ENCODE assay signal across 7 mouse cellular contexts in genomic region chr5:146220879-146221714, GRCm38 (mm10). TPM values are rescaled to one million over a fixed set of nuclear protein-coding genes. Genes with fewer than 3 reads are reported as not detected.
DNase-seq lines count a peak whose midpoint lies in the region; ATAC-seq lines count a peak whose summit lies in the region.

Rnf6 (minus strand) TSS chr5:146221555.

- no peaks in the 10 kb centered on the region for H3K9me3 ChIP-seq in embryonic facial prominence, embryonic 12.5 days
- H3K9me3 ChIP-seq in limb, embryonic 11.5 days (ENCODE audit: control insufficient read depth, low read length) = no peaks in the 10 kb centered on the region
- H3K9me3 ChIP-seq in midbrain, embryonic 14.5 days (ENCODE audit: control insufficient read depth, low read length) = no peaks in the 10 kb centered on the region

- WGBS in embryonic facial prominence, embryonic 12.5 days = under 1% methylated on average over 66 of the region's 67 CpGs
- under 1% methylated on average over 67 of the region's 67 CpGs for WGBS in limb, embryonic 11.5 days
- under 1% methylated on average over 67 of the region's 67 CpGs for WGBS in midbrain, embryonic 14.5 days

- H3K27me3 ChIP-seq in embryonic facial prominence, embryonic 12.5 days = no peaks in the 10 kb centered on the region
- no peaks in the 10 kb centered on the region for H3K27me3 ChIP-seq in limb, embryonic 11.5 days (ENCODE audit: control insufficient read depth, insufficient read depth, low read length)
- H3K27me3 ChIP-seq in midbrain, embryonic 14.5 days (ENCODE audit: control insufficient read depth, insufficient read depth, low read length) = no peaks in the 10 kb centered on the region

- peak; percentile 99 for ATAC-seq in embryonic facial prominence, embryonic 12.5 days (ENCODE audit: insufficient number of reproducible peaks, insufficient read depth, low FRiP score, low TSS enrichment)
- ATAC-seq in limb, embryonic 11.5 days (ENCODE audit: insufficient number of reproducible peaks, low FRiP score, low TSS enrichment, low read depth) = peak; percentile 99
- ATAC-seq in midbrain, embryonic 14.5 days (ENCODE audit: low FRiP score, low TSS enrichment) = peak; percentile 99

- peak within 1 kb of the TSS; percentile 78 for H3K9ac ChIP-seq in embryonic facial prominence, embryonic 12.5 days
- H3K9ac ChIP-seq in limb, embryonic 11.5 days (ENCODE audit: low read length) = peak within 1 kb of the TSS; percentile 71
- H3K9ac ChIP-seq in midbrain, embryonic 14.5 days (replicated peaks; ENCODE audit: low read length) = peak within 1 kb of the TSS; percentile 62

- peak within 1 kb of the TSS; percentile 58 for H3K4me2 ChIP-seq in embryonic facial prominence, embryonic 12.5 days (replicated peaks)
- peak within 1 kb of the TSS; percentile 56 for H3K4me2 ChIP-seq in limb, embryonic 11.5 days (ENCODE audit: low read depth, severe bottlenecking)
- H3K4me2 ChIP-seq in midbrain, embryonic 14.5 days (ENCODE audit: low read length) = peak within 1 kb of the TSS; percentile 66

- peaks cover 20% of the 10 kb centered on the region for H3K36me3 ChIP-seq in embryonic facial prominence, embryonic 12.5 days
- H3K36me3 ChIP-seq in limb, embryonic 11.5 days (ENCODE audit: control insufficient read depth, insufficient read depth, low read length) = no peaks in the 10 kb centered on the region
- H3K36me3 ChIP-seq in midbrain, embryonic 14.5 days (ENCODE audit: control insufficient read depth, insufficient read depth, low read length) = peaks cover 32% of the 10 kb centered on the region

- H3K4me1 ChIP-seq in embryonic facial prominence, embryonic 12.5 days = 0 out of 2 replicates have a peak, but pooled peaks cover 8% of the 10 kb centered on the region
- H3K4me1 ChIP-seq in limb, embryonic 11.5 days (ENCODE audit: control insufficient read depth, insufficient read depth, low read length) = 0 out of 2 replicates have a peak, but pooled peaks cover 3% of the 10 kb centered on the region
- H3K4me1 ChIP-seq in midbrain, embryonic 14.5 days (ENCODE audit: control insufficient read depth, insufficient read depth, low read length) = peaks cover 8% of the 10 kb centered on the region

- DNase-seq in adrenal gland, postnatal 25 days = peak; percentile 92
- DNase-seq in heart, adult 11 months = peak; percentile 100
- DNase-seq in kidney, adult 18-20 months = peak; percentile 92
- DNase-seq in limb, embryonic 11.5 days (ENCODE audit: low spot score) = peak; percentile 94
- peak; percentile 97 for DNase-seq in midbrain, embryonic 14.5 days
- DNase-seq in spleen, adult 18-20 months = peak; percentile 88 to 89

- H3K27ac ChIP-seq in embryonic facial prominence, embryonic 12.5 days = peak within 1 kb of the TSS; percentile 94
- peak within 1 kb of the TSS; percentile 72 for H3K27ac ChIP-seq in limb, embryonic 11.5 days (replicated peaks; ENCODE audit: low read depth, low read length)
- H3K27ac ChIP-seq in midbrain, embryonic 14.5 days (replicated peaks; ENCODE audit: low read depth, low read length) = peak within 1 kb of the TSS; percentile 91

- H3K4me3 ChIP-seq in embryonic facial prominence, embryonic 12.5 days = peak within 1 kb of the TSS; percentile 77
- H3K4me3 ChIP-seq in limb, embryonic 11.5 days (ENCODE audit: low read depth, low read length) = peak within 1 kb of the TSS; percentile 52
- peak within 1 kb of the TSS; percentile 52 for H3K4me3 ChIP-seq in midbrain, embryonic 14.5 days (replicated peaks; ENCODE audit: low read depth, low read length)

RNA-seq across cellular contexts. Expression of gene Rnf6, which starts in this region (rescaled TPM):
- 69.2 and 69.8 TPM in 2 replicates for total RNA-seq in adrenal gland, postnatal 25 days (2021)
- polyA plus RNA-seq in embryonic facial prominence, embryonic 12.5 days (2016; fragmentation: Nextera tagmentation; extraction: Ambion mirVana) = 32.1 and 32.8 TPM in 2 replicates
- 25.3 and 26.2 TPM in 2 replicates for polyA plus RNA-seq in limb, embryonic 11.5 days (2014; fragmentation: Nextera tagmentation; extraction: Ambion mirVana)
- 18.8 and 24.4 TPM in 2 replicates for polyA plus RNA-seq in midbrain, embryonic 14.5 days (2014; fragmentation: Nextera tagmentation; extraction: Ambion mirVana)

Comparison
In these comparisons a context has a peak if more than half of its experiments do, and no peak if none do; other contexts are left out.
1. Peak in every context shown above with its lines: DNase-seq, ATAC-seq, H3K4me3 ChIP-seq and H3K27ac ChIP-seq.